Mouse (Mus musculus) ovary, adult 2 months (tissue): ENCODE data around the gene Dync1i1. TPM values are rescaled to one million over a fixed set of nuclear protein-coding genes. Genes with fewer than 3 reads are reported as not detected.

Experiments
- polyA plus RNA-seq: library from polyadenylated mRNA; depleted of rRNA; stranded (reverse); fragments of >200 nt; gene quantifications from 2 replicates; pipeline ENCODE4 v1.2.3, GENCODE M21; 2012; rRNA removed

The Dync1i1 gene
- polyA plus RNA-seq: 30.4 and 38.4 TPM in 2 replicates

DNA sequence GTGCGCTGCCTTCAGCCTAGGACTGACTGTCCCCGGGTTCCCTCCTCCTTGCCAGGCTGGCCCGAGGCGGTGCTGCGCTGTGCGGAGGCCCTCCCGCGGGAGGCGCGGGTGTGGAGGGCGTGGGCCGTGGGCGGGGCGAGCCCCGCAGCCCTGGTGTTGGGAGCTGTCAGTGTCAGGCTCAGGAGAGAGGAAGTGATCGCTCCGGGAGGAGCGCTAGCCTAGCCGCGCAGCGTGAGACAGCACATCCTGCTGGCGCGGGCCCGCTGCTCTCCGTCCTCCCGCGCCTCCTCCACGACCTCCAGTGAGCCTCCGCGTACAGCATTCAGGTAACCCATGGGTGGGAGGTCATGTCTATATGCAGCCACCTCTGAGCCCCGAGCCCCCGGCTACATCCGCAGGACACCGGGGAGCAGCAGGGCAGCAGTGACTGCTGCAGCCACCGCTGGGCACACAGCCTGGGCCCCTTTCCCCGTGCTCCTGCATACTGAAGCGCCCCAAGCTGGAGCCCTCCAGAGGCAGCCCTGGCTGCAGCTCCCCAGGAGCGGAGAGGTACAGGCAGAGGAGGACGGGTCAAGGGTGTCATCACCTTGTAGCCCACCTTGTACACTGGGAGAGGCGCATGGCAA is at the start of gene Dync1i1:
Dync1i1 (plus strand) TSS at position 29 of the 626 bp plus-strand sequence.

Other genes starting within 250 kb of the Dync1i1 start
- 23.1 and 27.2 TPM in 2 replicates for gene Pdk4, start 229.3 kb upstream of the Dync1i1 start, polyA plus RNA-seq